Mouse (Mus musculus): ENCODE data around the gene Xdh. TPM values are rescaled to one million over a fixed set of nuclear protein-coding genes. Genes with fewer than 3 reads are reported as not detected.

Gene Xdh
- polyA plus RNA-seq, 1 experiment from 2014 or later = 0.97 TPM

DNA sequence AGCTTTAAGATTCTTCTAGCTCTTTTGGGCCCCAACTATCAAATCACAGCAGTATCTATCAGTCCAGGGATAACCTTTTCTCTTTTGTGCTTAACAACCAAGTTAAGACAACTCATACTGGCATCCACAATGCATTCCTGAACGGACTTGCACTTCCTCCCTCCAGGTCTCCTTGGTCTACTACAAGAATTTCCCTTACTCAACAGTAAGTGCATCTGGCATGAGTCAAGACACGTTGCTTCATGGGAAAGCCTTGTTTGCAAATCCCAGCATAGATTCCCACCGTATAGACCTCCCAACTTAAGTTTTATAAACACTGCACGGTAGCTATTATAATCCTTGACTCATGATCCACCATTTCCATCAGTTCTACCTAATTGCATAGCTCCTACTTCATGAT, 16.4 kb downstream of the Xdh start:
- Histone ChIP-seq H3K27me3 (ENCODE audit: control insufficient read depth, insufficient read depth, low read length) (no peaks in the 10 kb centered on the region), H3K4me1 (ENCODE audit: control insufficient read depth, insufficient read depth, low read length) (no peaks in the 10 kb centered on the region), H3K4me2 (replicated peaks; ENCODE audit: low read depth, low read length) (no peak overlapping the region), H3K9me3 (ENCODE audit: control insufficient read depth, low read length) (no peaks in the 10 kb centered on the region), H3K9ac (ENCODE audit: low read depth, low read length) (no peak overlapping the region), H3K4me3 (ENCODE audit: low read length) (no peak overlapping the region), H3K27ac (ENCODE audit: low read depth, low read length) (no peak overlapping the region), H3K36me3 (ENCODE audit: control insufficient read depth, insufficient read depth, low read length) (no peaks in the 10 kb centered on the region)
- 81% methylated on average over 4 of the region's 4 CpGs for WGBS
- ATAC-seq (ENCODE audit: low FRiP score, low TSS enrichment) = no peak

DNA sequence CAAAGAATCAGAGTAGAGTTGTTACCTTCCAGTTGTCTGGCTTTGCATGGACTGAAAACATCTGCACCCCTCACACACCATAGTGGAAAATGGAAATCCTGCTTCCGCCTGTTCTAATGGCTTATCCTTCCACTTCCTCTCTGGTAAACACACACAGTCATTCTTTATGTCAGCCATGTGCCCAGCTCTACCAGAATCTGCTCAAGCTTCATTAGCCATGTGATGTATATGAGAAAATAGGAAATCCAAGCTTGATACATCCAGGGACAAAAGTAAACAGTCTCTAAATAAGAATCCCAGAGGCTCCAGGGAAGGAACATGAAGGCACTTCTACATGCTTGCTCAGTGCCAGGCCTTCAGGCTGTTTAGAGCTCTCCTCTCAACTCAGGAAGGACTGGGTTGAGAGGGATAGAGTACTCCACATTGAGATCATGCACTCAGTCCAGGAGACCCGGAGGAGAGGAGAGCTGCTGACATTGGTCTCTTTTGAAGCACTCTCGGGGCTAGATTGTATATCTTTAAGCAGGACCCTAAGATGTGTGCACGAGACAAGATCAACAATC, 17.4 kb downstream of the Xdh start:
- H3K9me3 ChIP-seq (ENCODE audit: control insufficient read depth, low read length) = no peaks in the 10 kb centered on the region
- no peak overlapping the region for H3K4me2 ChIP-seq (replicated peaks; ENCODE audit: low read depth, low read length)
- no peaks in the 10 kb centered on the region for H3K36me3 ChIP-seq (ENCODE audit: control insufficient read depth, insufficient read depth, low read length)
- no peaks in the 10 kb centered on the region for H3K4me1 ChIP-seq (ENCODE audit: control insufficient read depth, insufficient read depth, low read length)
- H3K27me3 ChIP-seq (ENCODE audit: control insufficient read depth, insufficient read depth, low read length) = no peaks in the 10 kb centered on the region
- H3K4me3 ChIP-seq (ENCODE audit: low read length) = no peak overlapping the region
- no peak overlapping the region for H3K9ac ChIP-seq (ENCODE audit: low read depth, low read length)
- 57% methylated on average over 4 of the region's 4 CpGs for WGBS
- H3K27ac ChIP-seq (ENCODE audit: low read depth, low read length) = no peak overlapping the region
- no peak for ATAC-seq (ENCODE audit: low FRiP score, low TSS enrichment)

DNA sequence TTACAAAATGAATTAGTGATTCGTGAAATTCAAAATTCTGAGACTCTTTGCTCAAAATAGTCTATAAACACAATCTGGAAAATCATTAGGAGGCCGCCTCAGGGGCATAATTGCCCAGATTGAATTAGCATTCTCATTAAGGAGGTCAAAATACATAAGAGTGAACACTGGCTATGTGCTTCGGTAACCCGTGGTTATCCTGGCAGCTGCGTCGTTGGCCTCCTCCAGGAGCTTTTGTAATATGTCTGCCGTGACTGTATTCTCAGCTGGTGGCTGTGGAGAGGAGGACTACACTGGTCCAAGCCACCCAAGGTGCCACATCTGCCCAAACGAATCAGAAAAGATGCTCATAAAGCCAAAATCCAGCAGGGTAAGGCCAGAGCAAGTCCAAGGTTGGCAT, 30.5 kb downstream of the Xdh start:
- H3K9ac ChIP-seq (ENCODE audit: low read depth, low read length) = no peak overlapping the region
- H3K4me1 ChIP-seq (ENCODE audit: control insufficient read depth, insufficient read depth, low read length) = no peaks in the 10 kb centered on the region
- WGBS = 50% methylated on average over 8 of the region's 8 CpGs
- no peaks in the 10 kb centered on the region for H3K27me3 ChIP-seq (ENCODE audit: control insufficient read depth, insufficient read depth, low read length)
- no peak overlapping the region for H3K27ac ChIP-seq (ENCODE audit: low read depth, low read length)
- no peak for ATAC-seq (ENCODE audit: low FRiP score, low TSS enrichment)
- H3K9me3 ChIP-seq (ENCODE audit: control insufficient read depth, low read length) = no peaks in the 10 kb centered on the region
- H3K4me3 ChIP-seq (ENCODE audit: low read length) = no peak overlapping the region
- no peak overlapping the region for H3K4me2 ChIP-seq (replicated peaks; ENCODE audit: low read depth, low read length)
- no peaks in the 10 kb centered on the region for H3K36me3 ChIP-seq (ENCODE audit: control insufficient read depth, insufficient read depth, low read length)

DNA sequence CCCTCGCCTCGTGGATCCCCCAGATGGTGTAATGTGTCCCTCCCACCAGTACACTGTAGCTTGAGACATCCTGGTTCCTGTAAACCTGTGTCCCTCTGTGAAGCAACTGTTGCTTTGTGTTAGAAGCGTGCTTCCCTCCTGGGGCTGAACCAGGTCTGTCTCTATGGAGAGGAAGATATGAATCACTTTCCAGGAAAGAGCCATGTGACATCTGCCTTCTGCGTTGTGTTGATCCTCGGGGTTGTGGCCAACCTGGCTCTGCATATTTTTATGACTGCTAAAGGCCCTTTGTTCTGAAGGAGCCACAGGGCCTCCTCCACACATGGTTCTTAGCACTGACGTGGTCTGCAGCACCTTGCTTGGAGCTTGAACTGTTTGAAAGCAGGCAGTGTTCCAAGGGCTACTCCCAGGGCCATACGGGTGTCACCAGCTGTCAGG, 31.0 kb downstream of the Xdh start:
- no peak overlapping the region for H3K27ac ChIP-seq (ENCODE audit: low read depth, low read length)
- H3K9me3 ChIP-seq (ENCODE audit: control insufficient read depth, low read length) = no peaks in the 10 kb centered on the region
- H3K4me3 ChIP-seq (ENCODE audit: low read length) = no peak overlapping the region
- ATAC-seq (ENCODE audit: low FRiP score, low TSS enrichment) = peak; percentile 84
- no peaks in the 10 kb centered on the region for H3K4me1 ChIP-seq (ENCODE audit: control insufficient read depth, insufficient read depth, low read length)
- no peak overlapping the region for H3K4me2 ChIP-seq (replicated peaks; ENCODE audit: low read depth, low read length)
- no peaks in the 10 kb centered on the region for H3K36me3 ChIP-seq (ENCODE audit: control insufficient read depth, insufficient read depth, low read length)
- no peaks in the 10 kb centered on the region for H3K27me3 ChIP-seq (ENCODE audit: control insufficient read depth, insufficient read depth, low read length)
- no peak overlapping the region for H3K9ac ChIP-seq (ENCODE audit: low read depth, low read length)
- WGBS = 27% methylated on average over 7 of the region's 7 CpGs

DNA sequence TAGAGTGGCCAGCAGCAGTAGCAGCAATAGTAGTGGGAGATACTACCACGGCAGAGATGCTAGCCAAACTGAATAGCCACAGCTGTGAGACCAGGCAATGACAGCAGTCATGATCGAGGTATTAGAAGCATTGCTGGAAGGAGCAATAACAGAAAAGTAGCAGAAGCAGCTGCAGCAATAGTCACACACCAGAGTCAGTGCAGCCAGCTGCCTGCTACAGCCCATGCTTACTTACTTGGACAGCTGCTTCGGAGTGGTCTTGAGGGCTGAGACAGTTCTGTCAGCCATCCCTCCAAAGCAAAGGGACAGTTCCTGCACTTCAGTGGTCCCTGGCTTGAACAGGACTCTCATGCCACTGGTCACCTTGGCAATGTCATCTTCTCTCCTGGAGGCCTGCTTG, 31.9 kb downstream of the Xdh start:
- H3K4me2 ChIP-seq (replicated peaks; ENCODE audit: low read depth, low read length) = no peak overlapping the region
- ATAC-seq (ENCODE audit: low FRiP score, low TSS enrichment) = no peak
- WGBS = 83% methylated on average over 3 of the region's 3 CpGs

DNA sequence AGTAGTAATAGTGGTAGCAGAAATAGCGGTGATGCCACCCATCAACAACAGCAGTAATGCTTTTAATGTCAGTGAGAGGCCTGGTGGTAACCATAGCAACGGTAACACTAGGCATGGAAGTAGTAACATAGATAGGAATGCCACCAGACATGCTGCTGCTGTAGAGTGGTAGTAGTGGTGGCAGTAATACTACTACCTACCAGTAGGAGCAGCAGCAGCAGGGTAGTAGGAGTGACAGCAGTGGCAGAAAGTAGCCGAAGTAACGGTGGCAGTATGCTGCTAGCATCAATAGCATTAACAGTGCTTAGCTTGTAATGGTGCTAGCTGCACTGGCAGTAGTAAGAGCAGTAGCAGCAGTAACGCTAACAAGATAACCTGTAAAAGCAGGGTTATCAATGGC, 32.3 kb downstream of the Xdh start:
- H3K4me3 ChIP-seq (ENCODE audit: low read length) = no peak overlapping the region
- H3K9me3 ChIP-seq (ENCODE audit: control insufficient read depth, low read length) = no peaks in the 10 kb centered on the region
- H3K27ac ChIP-seq (ENCODE audit: low read depth, low read length) = no peak overlapping the region
- H3K27me3 ChIP-seq (ENCODE audit: control insufficient read depth, insufficient read depth, low read length) = no peaks in the 10 kb centered on the region
- ATAC-seq (ENCODE audit: low FRiP score, low TSS enrichment) = no peak
- no peak overlapping the region for H3K4me2 ChIP-seq (replicated peaks; ENCODE audit: low read depth, low read length)
- 86% methylated on average over 5 of the region's 5 CpGs for WGBS
- H3K36me3 ChIP-seq (ENCODE audit: control insufficient read depth, insufficient read depth, low read length) = no peaks in the 10 kb centered on the region
- H3K9ac ChIP-seq (ENCODE audit: low read depth, low read length) = no peak overlapping the region
- H3K4me1 ChIP-seq (ENCODE audit: control insufficient read depth, insufficient read depth, low read length) = no peaks in the 10 kb centered on the region

More for the DNA sequence above, 31.9 kb downstream of the Xdh start:
- no peaks in the 10 kb centered on the region for H3K36me3 ChIP-seq (ENCODE audit: control insufficient read depth, insufficient read depth, low read length)
- H3K27ac ChIP-seq (ENCODE audit: low read depth, low read length) = no peak overlapping the region
- H3K27me3 ChIP-seq (ENCODE audit: control insufficient read depth, insufficient read depth, low read length) = no peaks in the 10 kb centered on the region
- no peak overlapping the region for H3K9ac ChIP-seq (ENCODE audit: low read depth, low read length)
- H3K4me1 ChIP-seq (ENCODE audit: control insufficient read depth, insufficient read depth, low read length) = no peaks in the 10 kb centered on the region
- H3K4me3 ChIP-seq (ENCODE audit: low read length) = no peak overlapping the region
- no peaks in the 10 kb centered on the region for H3K9me3 ChIP-seq (ENCODE audit: control insufficient read depth, low read length)

DNA sequence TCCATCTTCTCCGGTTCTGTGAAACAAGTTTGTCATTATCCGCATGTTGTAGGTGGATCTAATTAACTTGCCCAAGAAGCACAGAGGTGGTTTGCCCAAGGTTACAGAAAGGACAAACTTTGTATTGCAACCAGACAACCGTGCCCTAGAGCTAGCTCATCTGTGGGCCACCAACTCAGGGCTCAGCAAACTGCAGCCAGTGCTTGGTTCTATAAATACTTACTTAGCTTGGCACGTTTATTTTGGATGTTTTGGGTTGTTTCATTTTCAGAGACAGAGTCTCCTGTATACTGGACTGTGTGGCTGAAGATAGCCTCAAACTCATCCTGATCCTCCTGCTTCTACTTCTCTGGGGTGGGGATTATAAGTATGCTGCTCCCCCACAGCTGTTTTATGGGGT, 35.3 kb downstream of the Xdh start:
- H3K27ac ChIP-seq (ENCODE audit: low read depth, low read length) = no peak overlapping the region
- no peaks in the 10 kb centered on the region for H3K27me3 ChIP-seq (ENCODE audit: control insufficient read depth, insufficient read depth, low read length)
- H3K9me3 ChIP-seq (ENCODE audit: control insufficient read depth, low read length) = no peaks in the 10 kb centered on the region
- no peak overlapping the region for H3K4me2 ChIP-seq (replicated peaks; ENCODE audit: low read depth, low read length)
- H3K4me1 ChIP-seq (ENCODE audit: control insufficient read depth, insufficient read depth, low read length) = no peaks in the 10 kb centered on the region
- 74% methylated on average over 4 of the region's 4 CpGs for WGBS
- H3K9ac ChIP-seq (ENCODE audit: low read depth, low read length) = no peak overlapping the region
- H3K4me3 ChIP-seq (ENCODE audit: low read length) = no peak overlapping the region
- ATAC-seq (ENCODE audit: low FRiP score, low TSS enrichment) = no peak
- no peaks in the 10 kb centered on the region for H3K36me3 ChIP-seq (ENCODE audit: control insufficient read depth, insufficient read depth, low read length)

DNA sequence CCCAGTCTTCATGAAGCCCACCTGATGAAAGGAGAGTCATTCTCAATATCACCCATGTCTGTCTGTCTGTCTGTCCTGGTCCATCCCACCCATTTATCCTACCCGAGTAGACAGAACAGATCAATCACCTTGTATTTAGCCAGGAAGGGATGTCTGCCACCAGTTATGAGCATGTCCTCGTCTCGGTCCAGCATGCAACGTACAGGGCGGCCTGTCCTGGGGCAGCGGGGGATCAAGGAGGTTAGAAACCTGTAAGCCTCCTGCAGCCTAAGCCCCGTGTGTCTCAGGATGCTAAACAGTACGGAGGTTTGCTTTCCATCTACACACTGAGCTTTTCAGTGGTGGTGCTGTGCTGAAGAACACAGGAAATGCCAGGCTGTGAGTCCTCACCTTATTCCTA, 43.9 kb downstream of the Xdh start:
- no peak overlapping the region for H3K4me2 ChIP-seq (replicated peaks; ENCODE audit: low read depth, low read length)
- no peak overlapping the region for H3K4me3 ChIP-seq (ENCODE audit: low read length)
- no peaks in the 10 kb centered on the region for H3K4me1 ChIP-seq (ENCODE audit: control insufficient read depth, insufficient read depth, low read length)
- no peak overlapping the region for H3K9ac ChIP-seq (ENCODE audit: low read depth, low read length)
- no peaks in the 10 kb centered on the region for H3K9me3 ChIP-seq (ENCODE audit: control insufficient read depth, low read length)
- no peak overlapping the region for H3K27ac ChIP-seq (ENCODE audit: low read depth, low read length)
- no peak for ATAC-seq (ENCODE audit: low FRiP score, low TSS enrichment)
- 87% methylated on average over 8 of the region's 8 CpGs for whole genome bisulfite sequencing
- H3K27me3 ChIP-seq (ENCODE audit: control insufficient read depth, insufficient read depth, low read length) = no peaks in the 10 kb centered on the region
- no peaks in the 10 kb centered on the region for H3K36me3 ChIP-seq (ENCODE audit: control insufficient read depth, insufficient read depth, low read length)

DNA sequence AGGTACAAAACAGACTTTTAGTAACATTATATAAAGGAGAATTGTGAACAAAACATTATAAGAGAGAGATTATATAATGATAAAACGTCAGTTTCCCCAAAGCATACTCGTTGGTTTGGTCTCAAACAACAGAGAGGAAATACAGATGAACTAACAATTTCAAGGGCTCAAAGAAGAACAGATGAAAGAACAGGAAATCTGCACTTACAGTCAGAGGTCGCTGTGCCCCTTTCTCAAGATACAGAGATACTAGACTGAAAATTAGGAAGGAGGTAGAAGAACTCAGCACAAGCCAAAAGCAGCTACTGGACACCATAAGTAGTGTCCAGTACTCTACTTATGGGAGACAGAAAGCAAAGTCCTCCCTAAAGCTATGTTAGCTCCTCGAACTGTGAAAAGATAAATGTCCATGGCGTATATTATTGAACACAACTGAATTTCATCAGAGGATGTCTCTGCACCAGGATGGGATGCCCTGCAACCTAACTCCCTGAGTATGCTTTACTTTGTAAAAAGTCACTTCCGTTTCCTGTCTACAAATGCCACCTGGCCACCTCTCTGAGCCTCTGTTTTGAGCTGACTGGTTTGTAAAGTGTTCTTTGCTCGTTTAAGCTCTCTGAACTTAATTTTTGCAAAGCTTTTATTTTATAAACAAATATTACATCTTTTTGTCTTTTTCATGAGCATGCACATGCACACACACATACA, 44.8 kb downstream of the Xdh start:
- no peak for ATAC-seq (ENCODE audit: low FRiP score, low TSS enrichment)
- Histone ChIP-seq H3K27ac (ENCODE audit: low read depth, low read length) (no peak overlapping the region), H3K4me2 (replicated peaks; ENCODE audit: low read depth, low read length) (no peak overlapping the region), H3K4me3 (ENCODE audit: low read length) (no peak overlapping the region), H3K27me3 (ENCODE audit: control insufficient read depth, insufficient read depth, low read length) (no peaks in the 10 kb centered on the region), H3K4me1 (ENCODE audit: control insufficient read depth, insufficient read depth, low read length) (no peaks in the 10 kb centered on the region), H3K9me3 (ENCODE audit: control insufficient read depth, low read length) (no peaks in the 10 kb centered on the region), H3K9ac (ENCODE audit: low read depth, low read length) (no peak overlapping the region), H3K36me3 (ENCODE audit: control insufficient read depth, insufficient read depth, low read length) (no peaks in the 10 kb centered on the region)
- 76% methylated on average over 7 of the region's 7 CpGs for WGBS

Data from kidney, embryonic 14.5 days (tissue).